ENCODE assay signal across 20 mouse cellular contexts in genomic region chr7:28538886-28539285, GRCm38 (mm10). TPM values are rescaled to one million over a fixed set of nuclear protein-coding genes. Genes with fewer than 3 reads are reported as not detected.
DNase-seq lines count a peak whose midpoint lies in the region; TF ChIP-seq lines count a peak whose summit lies in the region.
"Not testable (repeated sequence)": the region's sequence is repeated elsewhere in the genome, so short reads cannot be mapped to it uniquely, and the experiment has no call there.
"Had no signal": no experiment of that assay in that cellular context is flagged by ENCODE, and none has a peak within 500 bp of the region (broad histone marks: within the 10 kb centered on the region; RNA-seq: fewer than 3 reads in every experiment).

No protein-coding gene starts in this region.

- H3K79me2 ChIP-seq in MEL (ENCODE audit: control insufficient read depth, insufficient read depth, low read length, poor library complexity), result not testable (repeated sequence)

- not testable (repeated sequence) for H3K4me3 ChIP-seq in MEL (ENCODE audit: control insufficient read depth in 1 of 2, insufficient read depth in 1 of 2, low read depth in 2 of 2, low read length in 2 of 2)

- H3K4me1 ChIP-seq in MEL (ENCODE audit: control insufficient read depth in 1 of 2, insufficient read depth in 2 of 2, low read length in 2 of 2), result not testable (repeated sequence)

- H3K36me3 ChIP-seq in MEL (ENCODE audit: control insufficient read depth in 1 of 2, insufficient read depth in 2 of 2, low read length in 2 of 2), result not testable (repeated sequence)

- TF ChIP-seq CTCF in MEL (IDR thresholded peaks at IDR 0.05 in 2 of 3, conservative IDR thresholded peaks at IDR 0.05 in 1 of 3; ENCODE audit: control insufficient read depth in 1 of 3, insufficient read depth in 1 of 3, low read depth in 2 of 3, low read length in 3 of 3, poor library complexity in 1 of 3, severe bottlenecking in 1 of 3), result not testable (repeated sequence)

- TF ChIP-seq RAD21 in MEL (IDR thresholded peaks at IDR 0.05; ENCODE audit: low read depth, low read length), result not testable (repeated sequence)

- TF ChIP-seq POLR2A in MEL (IDR thresholded peaks at IDR 0.05; ENCODE audit: control insufficient read depth in 1 of 2, insufficient read depth in 1 of 2, low read depth in 1 of 2, low read length in 2 of 2, poor library complexity in 1 of 2), result not testable (repeated sequence)

- TF ChIP-seq EP300 in MEL (IDR thresholded peaks at IDR 0.05; ENCODE audit: low read depth in 1 of 2, low read length in 2 of 2), result not testable (repeated sequence)

- not testable (repeated sequence) for H3K27me3 ChIP-seq in MEL (ENCODE audit: control insufficient read depth in 1 of 2, insufficient read depth in 2 of 2, low read length in 2 of 2)

- H3K9me3 ChIP-seq in MEL (replicated peaks; ENCODE audit: insufficient read depth, low read length), result not testable (repeated sequence)

- DNase-seq in 416B (ENCODE audit: low read depth) (peak; percentile 32), MEL (ENCODE audit: low read depth, low spot score) (peak; percentile 54), MEL-GATA-1-ER (ENCODE audit: extremely low read depth, low read depth) (peak; percentile 61)

- not testable (repeated sequence) for H3K9ac ChIP-seq in MEL (ENCODE audit: control insufficient read depth, low read depth, low read length, poor library complexity, severe bottlenecking)

- not testable (repeated sequence) for H3K27ac ChIP-seq in MEL (ENCODE audit: control insufficient read depth, low read depth, low read length)

RNA-seq across cellular contexts. Expression of gene Sycn, which starts 1.8 kb away (rescaled TPM):
- not detected in 2 replicates for total RNA-seq in MEL (2012; rRNA removed)
- not detected for polyA plus RNA-seq in MEL (2012; ENCODE audit: insufficient read depth in 1 of 2, insufficient read length in 2 of 2, low read depth in 1 of 2, low replicate concordance in 2 of 2, missing spikeins in 1 of 2)
- total RNA-seq: adrenal gland, adult 18-20 months; adrenal gland, adult 2 months; adrenal gland, adult 8-10 months; adrenal gland, postnatal 10 days; adrenal gland, postnatal 14 days; adrenal gland, postnatal 25 days; adrenal gland, postnatal 36 days; CH12.LX; ES-E14; G1E had no signal
- polyA plus RNA-seq: activated CD4-positive, CD25-positive, alpha-beta regulatory T cell, adult 4 months; brain, embryonic 14.5 days; C2C12; CD4-positive, CD25-positive, alpha-beta regulatory T cell, adult 4 months; cerebellum, adult 2 months; G1E; Patski had no signal

RNA-seq across cellular contexts. Expression of gene Nccrp1, which starts 8.2 kb away (rescaled TPM):
- total RNA-seq in MEL (2012; rRNA removed), result not detected in 2 replicates
- polyA plus RNA-seq in MEL (2012; ENCODE audit: insufficient read depth in 1 of 2, insufficient read length in 2 of 2, low read depth in 1 of 2, low replicate concordance in 2 of 2, missing spikeins in 1 of 2), result not detected
- total RNA-seq: adrenal gland, adult 18-20 months; adrenal gland, adult 2 months; adrenal gland, adult 8-10 months; adrenal gland, postnatal 10 days; adrenal gland, postnatal 14 days; adrenal gland, postnatal 25 days; adrenal gland, postnatal 4 days; CH12.LX; G1E had no signal
- polyA plus RNA-seq: activated CD4-positive, CD25-positive, alpha-beta regulatory T cell, adult 4 months; C2C12; CD4-positive, CD25-positive, alpha-beta regulatory T cell, adult 4 months; Patski had no signal

RNA-seq across cellular contexts. Expression of gene Ifnl3, which starts 16.2 kb away (rescaled TPM):
- not detected in 2 replicates for total RNA-seq in MEL (2012; rRNA removed)
- polyA plus RNA-seq in MEL (2012; ENCODE audit: insufficient read depth in 1 of 2, insufficient read length in 2 of 2, low read depth in 1 of 2, low replicate concordance in 2 of 2, missing spikeins in 1 of 2), result not detected
- total RNA-seq: adrenal gland, adult 18-20 months; adrenal gland, adult 2 months; adrenal gland, adult 8-10 months; adrenal gland, postnatal 10 days; adrenal gland, postnatal 14 days; adrenal gland, postnatal 25 days; adrenal gland, postnatal 36 days; adrenal gland, postnatal 4 days; CH12.LX; ES-E14; G1E had no signal
- polyA plus RNA-seq: activated CD4-positive, CD25-positive, alpha-beta regulatory T cell, adult 4 months; brain, embryonic 14.5 days; C2C12; CD4-positive, CD25-positive, alpha-beta regulatory T cell, adult 4 months; cerebellum, adult 2 months; G1E; Patski had no signal

RNA-seq across cellular contexts. Expression of gene Ifnl2, which starts 28.6 kb away (rescaled TPM):
- not detected in 2 replicates for total RNA-seq in MEL (2012; rRNA removed)
- polyA plus RNA-seq in MEL (2012; ENCODE audit: insufficient read depth in 1 of 2, insufficient read length in 2 of 2, low read depth in 1 of 2, low replicate concordance in 2 of 2, missing spikeins in 1 of 2), result not detected
- total RNA-seq: adrenal gland, adult 18-20 months; adrenal gland, adult 2 months; adrenal gland, postnatal 10 days; adrenal gland, postnatal 14 days; adrenal gland, postnatal 25 days; adrenal gland, postnatal 36 days; adrenal gland, postnatal 4 days; CH12.LX; ES-E14 had no signal
- polyA plus RNA-seq: activated CD4-positive, CD25-positive, alpha-beta regulatory T cell, adult 4 months; brain, embryonic 14.5 days; C2C12; CD4-positive, CD25-positive, alpha-beta regulatory T cell, adult 4 months; cerebellum, adult 2 months; G1E; Patski had no signal

RNA-seq across cellular contexts. Expression of gene Samd4b, which starts 59.1 kb away (rescaled TPM):
- total RNA-seq in MEL (2012; rRNA removed), result 6.4 and 7.2 TPM in 2 replicates
- 10 to 100 TPM in 1 of 2 experiments, not detected in 1; 45.9 TPM for polyA plus RNA-seq in MEL (2012; ENCODE audit: insufficient read depth in 1 of 2, insufficient read length in 2 of 2, low read depth in 1 of 2, low replicate concordance in 2 of 2, missing spikeins in 1 of 2)
